Mouse (Mus musculus): ENCODE measurements around the gene Snrpf.

The Snrpf gene

GRCm38 (mm10) chr10:93592456-93592855 is 3.0 kb upstream of the Snrpf start:
- in situ Hi-C loops (cut with MboI; ENCODE audit: unreplicated experiment in 2 of 2), result loop anchor here (10.0 to 25.0 kb wide), 3 partner anchors 222 to 1905 kb away; no protein-coding TSS in a partner anchor

- in situ Hi-C loops (cut with MboI; ENCODE audit: unreplicated experiment in 2 of 2), result loop anchor here (10.0 to 25.0 kb wide), 4 partner anchors 424 to 1901 kb away; no protein-coding TSS in a partner anchor
These were observed 710 bp downstream of the Snrpf start for GRCm38 (mm10) chr10:93588796-93589195.

- in situ Hi-C loops (cut with MboI; ENCODE audit: unreplicated experiment in 2 of 2), result loop anchor here (5.0 to 25.0 kb wide), 8 partner anchors 35 to 1890 kb away; partner anchors contain the start of genes Amdhd1 (in 1 of the 2), Ccdc38 (in 1 of the 2) and Hal (in 1 of the 2)
These were observed 12.1 kb downstream of the Snrpf start for GRCm38 (mm10) chr10:93577271-93577886.

- in situ Hi-C loops (cut with MboI; ENCODE audit: unreplicated experiment in 2 of 2), result loop anchor here (5.0 to 25.0 kb wide), 8 partner anchors 34 to 1889 kb away; partner anchors contain the start of genes Amdhd1 (in 1 of the 2), Ccdc38 (in 1 of the 2) and Hal (in 1 of the 2)
These were observed 13.5 kb downstream of the Snrpf start for GRCm38 (mm10) chr10:93575960-93576359.

- in situ Hi-C loops (cut with MboI; ENCODE audit: unreplicated experiment in 2 of 2), result loop anchor here (5.0 to 25.0 kb wide), 9 partner anchors 33 to 1888 kb away; partner anchors contain the start of genes Amdhd1 (in 1 of the 2), Ccdc38 (in 1 of the 2) and Hal (in 1 of the 2)
These were observed 14.5 kb downstream of the Snrpf start for GRCm38 (mm10) chr10:93574966-93575365.

GRCm38 (mm10) chr10:93572209-93572608 is 17.3 kb downstream of the Snrpf start:
- in situ Hi-C loops (cut with MboI; ENCODE audit: unreplicated experiment in 2 of 2), result loop anchor here (10.0 to 25.0 kb wide), 2 partner anchors 285 to 527 kb away; no protein-coding TSS in a partner anchor

GRCm38 (mm10) chr10:93568671-93569070 is 20.8 kb downstream of the Snrpf start:
- in situ Hi-C loops (cut with MboI; ENCODE audit: unreplicated experiment in 2 of 2), result loop anchor here in 1 of 2 experiments (25.0 kb wide), 1 partner anchor 281 kb away; no protein-coding TSS in a partner anchor

- in situ Hi-C loops (cut with MboI; ENCODE audit: unreplicated experiment in 2 of 2), result loop anchor here in 1 of 2 experiments (25.0 kb wide), 1 partner anchor 281 kb away; no protein-coding TSS in a partner anchor
These were observed 21.5 kb downstream of the Snrpf start for GRCm38 (mm10) chr10:93567841-93568566.

GRCm38 (mm10) chr10:93567066-93567465 is 22.4 kb downstream of the Snrpf start:
- in situ Hi-C loops (cut with MboI; ENCODE audit: unreplicated experiment in 2 of 2), result loop anchor here in 1 of 2 experiments (25.0 kb wide), 1 partner anchor 280 kb away; no protein-coding TSS in a partner anchor

GRCm38 (mm10) chr10:93564518-93565090 is 24.9 kb downstream of the Snrpf start:
- in situ Hi-C loops (cut with MboI; ENCODE audit: unreplicated experiment in 2 of 2), result loop anchor here in 1 of 2 experiments (25.0 kb wide), 1 partner anchor 277 kb away; no protein-coding TSS in a partner anchor

GRCm38 (mm10) chr10:93559786-93560185 is 29.7 kb downstream of the Snrpf start:
- in situ Hi-C loops (cut with MboI; ENCODE audit: unreplicated experiment in 2 of 2), result loop anchor here in 1 of 2 experiments (10.0 to 25.0 kb wide), 2 partner anchors 272 to 515 kb away; no protein-coding TSS in a partner anchor

GRCm38 (mm10) chr10:93557971-93558370 is 31.5 kb downstream of the Snrpf start:
- in situ Hi-C loops (cut with MboI; ENCODE audit: unreplicated experiment in 2 of 2), result loop anchor here in 1 of 2 experiments (10.0 to 25.0 kb wide), 2 partner anchors 271 to 513 kb away; no protein-coding TSS in a partner anchor

GRCm38 (mm10) chr10:93552596-93552995 is 36.9 kb downstream of the Snrpf start:
- in situ Hi-C loops (cut with MboI; ENCODE audit: unreplicated experiment in 2 of 2), result loop anchor here in 1 of 2 experiments (10.0 to 25.0 kb wide), 2 partner anchors 265 to 508 kb away; no protein-coding TSS in a partner anchor

GRCm38 (mm10) chr10:93549821-93550220 is 39.7 kb downstream of the Snrpf start:
- in situ Hi-C loops (cut with MboI; ENCODE audit: unreplicated experiment in 2 of 2), result loop anchor here (10.0 to 25.0 kb wide), 3 partner anchors 263 to 505 kb away; partner anchors contain the start of gene Cdk17 (in 1 of the 2)

GRCm38 (mm10) chr10:93548991-93549390 is 40.5 kb downstream of the Snrpf start:
- in situ Hi-C loops (cut with MboI; ENCODE audit: unreplicated experiment in 2 of 2), result loop anchor here in 1 of 2 experiments (10.0 kb wide), 1 partner anchor 384 kb away; the partner anchor contains the start of gene Cdk17

GRCm38 (mm10) chr10:93547741-93548270 is 41.7 kb downstream of the Snrpf start:
- in situ Hi-C loops (cut with MboI; ENCODE audit: unreplicated experiment in 2 of 2), result loop anchor here in 1 of 2 experiments (10.0 kb wide), 1 partner anchor 383 kb away; the partner anchor contains the start of gene Cdk17

GRCm38 (mm10) chr10:93544172-93544571 is 45.3 kb downstream of the Snrpf start:
- in situ Hi-C loops (cut with MboI; ENCODE audit: unreplicated experiment in 2 of 2), result loop anchor here in 1 of 2 experiments (5.0 to 10.0 kb wide), 2 partner anchors 33 to 379 kb away; partner anchors contain the start of gene Cdk17

GRCm38 (mm10) chr10:93543176-93543575 is 46.3 kb downstream of the Snrpf start:
- in situ Hi-C loops (cut with MboI; ENCODE audit: unreplicated experiment in 2 of 2), result loop anchor here in 1 of 2 experiments (5.0 to 10.0 kb wide), 2 partner anchors 34 to 378 kb away; partner anchors contain the start of gene Cdk17

- in situ Hi-C loops (cut with MboI; ENCODE audit: unreplicated experiment in 2 of 2), result loop anchor here in 1 of 2 experiments (5.0 to 10.0 kb wide), 2 partner anchors 35 to 378 kb away; partner anchors contain the start of gene Cdk17
These were observed 47.1 kb downstream of the Snrpf start for GRCm38 (mm10) chr10:93542356-93542755.

Data from v-Abl transformed pro-B cells (cell line).